Mouse (Mus musculus) midbrain, embryonic 12.5 days (tissue): ENCODE measurements around the gene Rims1. TPM values are rescaled to one million over a fixed set of nuclear protein-coding genes. Genes with fewer than 3 reads are reported as not detected.

ENCODE experiments used
- ATAC-seq: fragments of 200-750 bp; cut with Nextera tagmentation; 2 replicates; pipeline ENCODE4 v1.8.0; 2017; ENCODE audit warnings: low read depth, moderate TSS enrichment, moderate library complexity; ENCODE audit not compliant: low FRiP score
- H3K27ac ChIP-seq: fragments of 300-500 bp; sonication (generic); replicated peaks from 2 replicates; pipeline ENCODE4 v1.5.1; 2016; ENCODE audit warnings: mild to moderate bottlenecking
- H3K27me3 ChIP-seq: fragments of 300-500 bp; sonication (generic); 2 replicates; pipeline ENCODE4 v1.6.1; 2016; ENCODE audit warnings: mild to moderate bottlenecking
- H3K36me3 ChIP-seq: fragments of 300-500 bp; sonication (generic); 2 replicates; pipeline ENCODE4 v1.6.1; 2016
- H3K4me1 ChIP-seq: fragments of 300-500 bp; sonication (generic); 2 replicates; pipeline ENCODE4 v1.6.1; 2016
- H3K4me2 ChIP-seq: fragments of 300-500 bp; sonication (generic); replicated peaks from 2 replicates; pipeline ENCODE4 v1.6.1; 2016; ENCODE audit warnings: mild to moderate bottlenecking, moderate library complexity
- H3K4me3 ChIP-seq: fragments of 300-500 bp; sonication (generic); 2 replicates; pipeline ENCODE4 v1.5.1; 2016; ENCODE audit warnings: mild to moderate bottlenecking
- H3K9ac ChIP-seq: fragments of 300-500 bp; sonication (generic); replicated peaks from 2 replicates; pipeline ENCODE4 v1.6.1; 2016; ENCODE audit warnings: mild to moderate bottlenecking, moderate library complexity
- H3K9me3 ChIP-seq: fragments of 300-500 bp; sonication (generic); 2 replicates; pipeline ENCODE4 v1.6.1; 2016; ENCODE audit warnings: mild to moderate bottlenecking
- WGBS: fragments of 180-500 bp; shearing (Covaris S2); methylation state at CpG from one replicate; pipeline ENCODE4 v1.1.7; 2016; 5-methylcytosine and 5-hydroxymethylcytosine counted together
- polyA plus RNA-seq: library from polyadenylated mRNA; unstranded; fragments of >200 nt; fragmentation: Nextera tagmentation; extraction: Ambion mirVana; gene quantifications from 2 replicates; pipeline ENCODE4 v1.2.1, GENCODE M21; 2016

The Rims1 gene
- polyA plus RNA-seq, 1 experiment from 2014 or later: 7.3 TPM

DNA sequence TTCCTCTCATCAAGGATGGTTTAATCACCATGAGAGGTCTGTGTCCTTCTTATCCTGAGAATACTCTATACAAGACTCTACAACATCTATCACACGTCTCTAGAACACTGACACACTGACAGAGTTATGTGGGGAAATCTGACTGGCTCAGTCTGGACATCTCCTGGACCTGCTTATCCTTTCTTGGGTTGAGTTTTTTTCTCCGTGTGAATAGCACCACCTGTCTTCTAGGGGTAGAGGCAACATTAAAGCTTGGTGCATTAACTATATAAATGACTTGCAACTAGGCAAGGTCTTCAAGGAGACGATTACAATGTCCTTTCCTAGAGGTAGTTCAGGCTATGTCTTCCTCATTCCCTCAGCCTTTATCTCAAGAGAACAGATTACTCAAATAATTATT lies 540.3 kb downstream of the Rims1 start:
- H3K27ac ChIP-seq: no peak overlapping the region
- no peaks in the 10 kb centered on the region for H3K9me3 ChIP-seq
- no peak for ATAC-seq
- no peaks in the 10 kb centered on the region for H3K36me3 ChIP-seq
- H3K4me2 ChIP-seq: no peak overlapping the region
- no peak overlapping the region for H3K4me3 ChIP-seq
- no peaks in the 10 kb centered on the region for H3K27me3 ChIP-seq
- H3K4me1 ChIP-seq: peaks cover 11% of the 10 kb centered on the region; the same call in 1 of the 2 replicates
- no peak overlapping the region for H3K9ac ChIP-seq
- 78% methylated on average over 3 of the region's 3 CpGs for WGBS

DNA sequence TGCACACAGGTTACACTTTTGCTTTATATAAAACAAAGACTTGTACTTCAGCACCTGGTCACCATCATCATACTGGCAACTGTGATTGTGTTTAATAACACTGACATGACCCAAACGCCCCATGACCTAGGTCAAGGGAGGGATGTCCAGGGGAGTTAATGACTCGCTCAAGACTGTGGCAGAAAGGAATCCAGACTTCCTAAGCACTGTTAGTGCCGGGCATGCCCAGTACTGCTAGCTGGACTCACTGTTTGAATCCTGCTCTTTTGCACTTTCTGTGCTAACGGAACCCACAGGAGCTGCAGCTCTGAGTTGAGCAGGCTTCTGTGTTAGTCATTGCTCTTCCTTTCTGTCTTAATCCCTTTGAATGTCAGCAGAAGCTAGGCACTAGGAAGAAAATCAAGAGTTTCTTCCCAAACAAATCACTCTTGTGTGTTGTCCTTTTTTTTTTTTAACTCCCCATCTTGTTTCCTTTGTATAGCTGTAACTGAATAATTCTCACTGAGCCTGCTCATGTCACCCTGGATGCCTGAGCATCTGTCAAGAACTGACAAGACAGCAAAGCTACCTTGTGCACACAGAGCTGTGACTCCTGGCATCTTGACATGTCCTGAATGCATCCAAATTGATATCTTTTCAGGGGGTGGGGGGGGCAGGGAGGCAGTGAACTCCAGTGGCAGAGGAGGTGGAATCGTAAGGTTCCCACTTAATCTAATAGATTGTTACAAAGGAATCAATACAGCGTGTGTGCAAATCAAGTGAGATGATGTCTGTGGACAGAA lies 543.4 kb downstream of the Rims1 start:
- no peaks in the 10 kb centered on the region for H3K27me3 ChIP-seq
- no peak overlapping the region for H3K9ac ChIP-seq
- H3K27ac ChIP-seq: no peak overlapping the region
- H3K4me2 ChIP-seq: no peak overlapping the region
- H3K4me3 ChIP-seq: no peak overlapping the region
- no peaks in the 10 kb centered on the region for H3K36me3 ChIP-seq
- no peaks in the 10 kb centered on the region for H3K9me3 ChIP-seq
- 67% methylated on average over 6 of the region's 6 CpGs for WGBS
- no peak for ATAC-seq
- H3K4me1 ChIP-seq: peaks cover 11% of the 10 kb centered on the region; the same call in 1 of the 2 replicates

DNA sequence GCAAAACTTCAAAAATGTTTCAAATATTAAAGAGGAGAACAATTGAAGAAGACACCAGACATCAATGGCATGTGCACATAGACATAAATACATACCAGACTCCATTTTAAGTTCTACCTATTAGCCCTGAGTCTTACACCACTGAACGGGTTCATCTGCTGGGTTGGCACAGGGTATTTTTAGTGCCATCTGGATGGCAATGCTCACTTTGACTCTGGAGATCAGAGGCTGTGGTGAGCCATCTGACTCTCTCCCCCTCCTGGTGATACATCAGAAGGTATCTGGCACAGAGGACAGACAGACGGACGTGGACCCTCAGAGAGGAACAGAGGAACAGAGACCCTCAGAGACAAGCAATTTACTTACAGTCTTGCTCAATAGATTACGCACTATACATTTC lies 544.1 kb downstream of the Rims1 start:
- H3K4me1 ChIP-seq: peaks cover 7% of the 10 kb centered on the region; the same call in 1 of the 2 replicates
- no peak overlapping the region for H3K4me2 ChIP-seq
- 97% methylated on average over 4 of the region's 4 CpGs for WGBS
- H3K9me3 ChIP-seq: no peaks in the 10 kb centered on the region
- ATAC-seq: no peak
- no peak overlapping the region for H3K27ac ChIP-seq
- H3K36me3 ChIP-seq: no peaks in the 10 kb centered on the region
- no peak overlapping the region for H3K4me3 ChIP-seq
- no peak overlapping the region for H3K9ac ChIP-seq
- H3K27me3 ChIP-seq: no peaks in the 10 kb centered on the region

DNA sequence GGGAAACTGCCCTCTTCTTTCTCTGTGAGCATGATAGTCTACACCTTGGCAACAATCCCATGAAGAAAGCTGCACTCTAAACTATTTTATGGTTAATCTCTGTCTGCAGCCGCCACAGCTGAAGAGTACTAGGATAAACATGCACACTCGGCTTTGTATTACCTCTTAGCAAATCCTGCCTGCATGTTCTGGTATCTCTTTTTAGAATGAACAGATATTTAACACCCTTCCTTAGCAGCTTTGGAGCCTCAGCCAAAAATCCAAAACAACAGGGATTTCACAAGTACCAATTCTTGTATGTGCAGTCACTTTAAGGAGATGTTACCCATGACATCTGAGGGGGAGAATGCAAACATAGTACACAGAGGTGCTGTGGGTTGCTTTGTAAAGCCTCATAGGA lies 545.5 kb downstream of the Rims1 start:
- Histone ChIP-seq H3K4me3 (no peak overlapping the region), H3K27me3 (no peaks in the 10 kb centered on the region), H3K4me1 (no peaks in the 10 kb centered on the region), H3K9me3 (no peaks in the 10 kb centered on the region), H3K9ac (no peak overlapping the region), H3K27ac (no peak overlapping the region), H3K36me3 (no peaks in the 10 kb centered on the region), H3K4me2 (no peak overlapping the region)
- WGBS: 96% methylated on average over 2 of the region's 2 CpGs
- ATAC-seq: no peak

DNA sequence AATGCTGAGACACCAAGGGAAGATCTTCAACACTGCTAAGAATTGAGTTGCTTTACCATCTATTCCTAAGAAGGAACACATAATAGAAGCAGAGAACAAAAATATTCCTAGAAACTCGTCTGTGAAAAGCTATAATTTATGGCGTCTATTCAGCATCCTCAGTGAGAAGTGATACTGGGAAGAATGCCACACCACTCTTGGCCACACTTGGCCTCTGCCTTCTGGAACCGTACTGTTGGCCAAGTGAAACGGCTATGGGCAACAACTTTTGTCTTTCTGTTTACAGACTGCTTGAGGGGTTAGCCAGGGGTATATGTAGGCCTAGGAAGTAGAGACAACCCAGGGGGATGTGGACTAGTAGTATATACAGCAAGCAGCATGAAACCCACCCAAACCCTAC lies 547.4 kb downstream of the Rims1 start:
- 82% methylated on average over 4 of the region's 4 CpGs for WGBS
- no peak overlapping the region for H3K4me3 ChIP-seq
- H3K4me1 ChIP-seq: no peaks in the 10 kb centered on the region
- no peaks in the 10 kb centered on the region for H3K27me3 ChIP-seq
- H3K9me3 ChIP-seq: no peaks in the 10 kb centered on the region
- H3K27ac ChIP-seq: no peak overlapping the region
- no peaks in the 10 kb centered on the region for H3K36me3 ChIP-seq
- no peak overlapping the region for H3K4me2 ChIP-seq
- no peak overlapping the region for H3K9ac ChIP-seq
- ATAC-seq: no peak

DNA sequence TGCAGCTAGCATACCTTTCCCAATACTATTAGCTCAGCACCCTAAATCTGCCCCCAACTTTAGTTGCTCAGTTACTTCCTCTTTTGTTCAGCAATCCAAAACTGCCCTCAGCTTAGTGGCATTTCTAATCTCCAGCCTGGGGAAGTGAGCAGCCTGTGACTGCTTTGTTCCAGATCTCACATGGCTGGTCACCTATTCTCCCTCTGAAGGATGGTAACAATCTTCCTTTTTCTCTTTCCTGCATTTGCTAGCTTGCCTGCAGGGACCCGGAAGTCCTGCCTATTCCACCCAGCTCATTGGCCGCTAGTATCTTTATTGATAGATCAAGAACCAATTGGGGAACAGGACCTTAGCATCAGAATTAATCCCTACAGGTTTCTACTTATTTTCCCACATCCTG lies 551.5 kb downstream of the Rims1 start:
- Histone ChIP-seq H3K4me2 (no peak overlapping the region), H3K27ac (no peak overlapping the region), H3K9me3 (no peaks in the 10 kb centered on the region), H3K9ac (no peak overlapping the region), H3K27me3 (no peaks in the 10 kb centered on the region), H3K36me3 (no peaks in the 10 kb centered on the region), H3K4me3 (no peak overlapping the region), H3K4me1 (no peaks in the 10 kb centered on the region)
- no peak for ATAC-seq
- WGBS: 94% methylated on average over 2 of the region's 2 CpGs

DNA sequence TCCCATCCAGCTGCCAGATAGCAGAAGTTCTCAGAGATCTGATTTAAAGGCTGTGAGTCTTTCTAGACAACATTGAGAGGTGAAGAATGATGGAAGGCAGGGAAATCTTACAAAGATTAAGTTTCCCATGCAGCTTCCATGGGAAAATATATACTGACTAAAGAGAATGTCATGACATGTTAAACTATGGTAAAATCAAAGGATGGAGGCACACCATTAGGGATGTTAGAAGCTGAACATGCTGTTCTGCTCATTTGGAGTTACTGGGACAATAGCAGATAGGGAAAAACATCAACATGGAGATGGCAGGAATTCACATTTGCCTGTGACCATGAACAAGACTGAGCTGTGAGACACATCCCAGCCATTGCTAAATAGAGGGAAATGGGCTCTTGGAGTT lies 552.9 kb downstream of the Rims1 start:
- Histone ChIP-seq H3K27me3 (no peaks in the 10 kb centered on the region), H3K36me3 (no peaks in the 10 kb centered on the region), H3K9ac (no peak overlapping the region), H3K4me2 (no peak overlapping the region), H3K9me3 (no peaks in the 10 kb centered on the region), H3K4me1 (no peaks in the 10 kb centered on the region), H3K4me3 (no peak overlapping the region), H3K27ac (no peak overlapping the region)
- no peak for ATAC-seq

DNA sequence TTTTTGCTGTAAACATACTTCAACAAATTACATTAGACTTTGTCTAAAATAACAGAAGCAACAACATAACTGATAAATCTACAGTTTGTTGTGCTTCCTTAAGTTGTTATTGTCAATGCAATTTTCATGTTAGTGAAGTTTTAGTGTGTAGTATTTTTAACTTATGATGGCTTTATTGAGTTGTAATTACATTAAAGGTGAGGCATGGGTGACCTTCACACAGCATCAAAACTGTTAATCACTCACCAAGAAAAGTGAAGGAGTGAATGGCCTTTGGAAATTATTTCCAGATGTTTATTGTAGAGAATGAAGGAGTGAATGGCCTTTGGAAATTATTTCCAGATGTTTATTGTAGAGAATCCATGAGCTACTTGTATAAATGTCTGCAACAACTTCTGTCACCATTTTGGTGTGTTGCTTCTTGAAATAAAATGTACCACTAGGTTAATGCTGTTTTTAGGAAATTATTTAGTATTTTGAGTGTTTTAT lies 556.9 kb downstream of the Rims1 start:
- Histone ChIP-seq H3K27ac (no peak overlapping the region), H3K4me1 (no peaks in the 10 kb centered on the region), H3K9ac (no peak overlapping the region), H3K27me3 (no peaks in the 10 kb centered on the region), H3K4me3 (no peak overlapping the region), H3K9me3 (no peaks in the 10 kb centered on the region), H3K4me2 (no peak overlapping the region), H3K36me3 (no peaks in the 10 kb centered on the region)
- no peak for ATAC-seq

DNA sequence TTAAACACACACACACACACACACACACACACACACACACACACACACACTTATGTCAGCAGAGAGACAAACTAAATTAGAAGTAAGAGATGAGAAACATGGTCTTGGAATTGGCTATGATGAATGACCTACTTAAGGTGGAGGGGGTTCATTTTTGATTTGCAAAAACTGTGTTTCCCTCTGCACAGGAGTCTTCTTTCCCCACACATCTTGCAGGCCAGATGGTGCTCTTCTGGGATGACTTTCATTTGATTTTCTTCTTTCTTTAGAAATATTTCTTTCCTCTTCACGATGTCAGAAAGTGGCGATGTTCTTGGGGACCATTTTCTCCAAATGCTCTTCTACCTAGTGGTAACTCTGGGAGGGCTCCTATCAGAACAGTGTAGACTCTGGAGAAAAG lies 560.0 kb downstream of the Rims1 start:
- Histone ChIP-seq H3K9me3 (no peaks in the 10 kb centered on the region), H3K4me1 (no peaks in the 10 kb centered on the region), H3K9ac (no peak overlapping the region), H3K36me3 (no peaks in the 10 kb centered on the region), H3K27me3 (no peaks in the 10 kb centered on the region), H3K27ac (no peak overlapping the region), H3K4me2 (no peak overlapping the region), H3K4me3 (no peak overlapping the region)
- 90% methylated on average over 2 of the region's 2 CpGs for WGBS
- no peak for ATAC-seq
